Mouse (Mus musculus) spleen, embryonic (tissue): ENCODE measurements around the gene Gm10638.

Experiments
- CTCF ChIA-PET: fragments of 350-600 bp; sonication (Branson Sonifier 250); formaldehyde crosslinking; loops from one replicate; lab custom pipeline; 2022; lab: Charles Lee

The Gm10638 gene

DNA sequence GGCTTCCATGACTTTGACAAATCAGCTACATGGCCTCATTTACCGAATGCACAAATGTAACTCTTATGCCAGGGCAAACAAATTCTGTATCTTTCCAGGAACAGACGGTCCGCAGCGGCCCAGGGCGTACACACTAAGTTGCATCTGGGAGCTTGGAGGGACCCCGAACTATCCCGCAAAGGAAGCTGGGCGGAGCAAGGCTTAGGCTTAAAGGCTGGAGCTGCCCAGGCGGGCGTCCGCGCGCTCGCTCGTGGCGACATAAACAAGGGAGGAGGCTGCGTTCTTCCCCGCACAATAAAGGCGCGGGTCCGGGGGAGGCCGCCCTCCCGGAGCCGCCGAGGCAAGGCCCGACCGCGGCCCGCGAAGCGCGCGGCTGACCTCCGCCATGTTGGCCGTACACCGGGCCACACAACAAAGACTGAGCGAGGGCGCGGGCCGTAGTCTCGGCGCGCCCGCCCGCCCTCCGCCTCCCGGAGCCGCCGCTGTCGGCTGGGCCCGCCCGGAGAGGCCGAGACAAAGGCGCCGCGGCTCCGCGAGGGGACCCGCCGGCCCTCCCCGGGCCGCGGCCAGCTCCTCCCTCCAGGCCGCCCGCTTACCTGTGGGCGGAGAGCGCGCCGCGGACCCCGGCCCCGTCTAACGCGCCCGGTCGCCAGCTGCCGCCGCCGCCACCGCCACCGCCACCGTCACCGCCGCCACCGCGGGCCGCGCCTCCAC is at the start of gene Gm10638, which contains the start of gene Siah1a:
Gene Gm10638 (plus strand): TSS at position 479 of the 714 bp plus-strand sequence.
Gene Siah1a (minus strand): TSS at position 714 of the 714 bp plus-strand sequence.
- CTCF ChIA-PET = no interaction called here

DNA sequence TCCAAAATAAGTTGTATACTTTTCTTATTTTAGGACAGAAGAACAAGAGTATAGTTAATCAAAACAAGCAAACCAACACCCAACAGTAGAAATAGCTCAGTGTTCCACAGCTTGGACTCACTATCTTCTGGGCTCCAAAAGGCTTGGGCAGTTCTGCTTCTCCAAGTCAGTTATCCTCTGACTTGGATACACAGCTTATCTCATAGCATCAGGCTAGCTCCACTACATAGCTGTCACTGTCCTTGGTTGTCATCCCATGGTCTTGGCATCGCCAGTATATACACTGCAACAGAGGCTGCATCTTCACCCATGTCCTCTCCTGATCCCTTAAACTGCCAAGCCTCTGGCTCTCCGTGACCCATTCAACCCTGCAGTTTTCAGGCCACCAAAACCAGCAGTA is 49.8 kb upstream of the Gm10638 start:
- CTCF ChIA-PET = no interaction called here

DNA sequence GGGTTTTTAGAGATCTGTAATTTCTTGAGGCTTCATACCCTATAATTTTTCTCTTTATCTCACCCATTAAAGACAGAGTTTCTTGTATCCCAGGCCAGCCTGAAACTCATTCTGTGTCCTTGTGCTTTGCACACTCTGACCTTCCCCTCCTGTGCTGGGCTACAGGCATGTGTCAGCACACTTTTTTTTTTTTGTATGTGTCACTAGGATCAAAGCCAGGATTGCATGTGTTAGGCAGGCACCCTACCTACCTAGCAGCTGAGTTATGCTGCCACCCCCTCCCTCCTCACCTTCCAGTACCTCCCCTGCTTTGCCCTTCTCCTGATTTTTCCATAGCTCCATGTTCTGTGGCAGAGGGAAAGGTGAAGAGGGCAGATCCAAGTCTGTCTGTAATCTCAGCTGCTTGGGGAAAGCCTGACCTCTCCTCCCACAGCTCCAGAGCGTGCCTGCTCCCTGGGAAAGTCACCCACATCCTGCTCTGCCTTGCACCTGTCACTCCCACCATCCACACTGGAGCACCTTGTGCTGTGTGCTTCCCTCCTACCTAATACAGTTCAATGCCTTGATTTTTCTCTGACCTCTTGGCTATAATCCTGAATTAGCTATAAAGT is 46.6 kb upstream of the Gm10638 start:
- CTCF ChIA-PET = no interaction called here

DNA sequence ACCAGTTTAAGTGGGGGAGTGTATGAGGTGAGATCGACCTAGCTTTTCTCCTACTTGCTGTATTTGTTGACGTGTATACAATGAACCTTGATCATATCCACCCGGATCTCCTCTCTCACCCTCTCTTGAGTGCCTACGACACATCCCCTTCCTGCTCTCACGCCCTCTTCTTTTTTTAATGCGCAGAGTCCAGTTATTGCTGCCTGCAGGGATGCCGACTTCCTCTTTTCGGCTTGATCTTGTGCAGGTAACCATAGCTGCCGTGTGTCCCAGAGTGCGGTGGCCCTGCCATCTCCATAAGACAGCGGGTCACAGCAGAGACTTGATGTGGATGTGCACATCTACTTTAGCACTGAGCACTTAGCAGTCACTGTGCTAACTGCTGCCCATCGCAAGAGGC is 46.0 kb upstream of the Gm10638 start:
- CTCF ChIA-PET = no interaction called here

DNA sequence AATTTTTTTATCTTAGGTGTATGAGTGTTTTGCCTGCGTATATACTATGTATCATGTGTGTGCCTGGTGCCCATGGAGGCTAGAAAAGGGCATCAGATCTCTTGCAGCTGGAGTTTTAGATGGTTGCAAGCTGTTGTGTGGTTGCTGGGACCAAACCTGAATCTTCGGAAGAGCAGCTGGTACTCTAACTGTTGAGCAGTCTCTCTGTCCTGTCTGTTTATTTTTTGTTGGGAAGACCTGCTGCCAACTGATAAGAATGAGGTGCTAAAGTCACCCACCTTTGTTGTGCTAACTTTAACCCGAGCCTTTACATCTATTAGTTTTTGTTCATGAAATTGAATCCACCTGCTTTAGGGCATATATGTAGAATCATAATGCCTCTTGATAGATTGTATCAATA is 43.0 kb upstream of the Gm10638 start:
- CTCF ChIA-PET = no interaction called here

DNA sequence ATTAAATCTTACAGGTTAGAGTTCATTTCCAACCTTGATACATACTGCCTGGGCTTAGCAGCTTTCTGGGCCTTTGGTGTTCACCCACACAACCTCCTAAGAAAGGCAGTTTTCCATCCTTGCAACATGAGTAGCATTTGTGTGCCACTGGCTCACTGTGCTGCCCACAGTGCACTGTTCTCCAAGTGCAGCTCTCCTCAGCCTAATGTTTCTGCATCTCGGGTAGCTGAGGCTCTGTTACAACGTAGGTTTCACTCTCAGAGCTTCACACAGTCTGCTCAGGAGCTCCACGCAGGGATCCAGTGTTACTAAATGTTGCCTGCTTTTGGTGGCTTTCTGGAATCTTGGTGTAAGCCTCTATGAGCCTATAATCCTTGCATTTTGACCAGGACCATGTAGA is 40.2 kb upstream of the Gm10638 start:
- CTCF ChIA-PET = interaction anchor here (1.0 kb wide), 1 partner anchor 14 kb away, joined by 3 read pairs; no protein-coding TSS in a partner anchor

DNA sequence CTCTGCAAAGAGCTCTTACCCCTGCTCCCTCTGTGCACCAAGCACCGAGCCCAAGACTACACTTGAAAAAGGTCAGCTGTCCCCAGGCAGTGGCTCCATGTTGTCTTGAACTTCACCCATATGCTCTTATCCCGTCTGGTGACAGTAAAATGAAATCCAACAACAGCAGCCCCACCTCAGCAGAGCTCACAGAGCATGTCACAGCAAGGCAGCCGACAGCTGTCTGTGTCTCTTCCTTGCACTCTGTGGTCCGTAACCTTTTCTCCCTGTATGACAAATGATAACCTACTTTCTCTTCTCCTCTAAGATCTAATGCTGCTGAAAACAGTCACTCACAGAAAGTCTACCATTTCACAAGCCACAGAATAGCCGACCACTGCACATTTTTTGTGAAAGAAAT is 38.7 kb upstream of the Gm10638 start:
- CTCF ChIA-PET = no interaction called here

DNA sequence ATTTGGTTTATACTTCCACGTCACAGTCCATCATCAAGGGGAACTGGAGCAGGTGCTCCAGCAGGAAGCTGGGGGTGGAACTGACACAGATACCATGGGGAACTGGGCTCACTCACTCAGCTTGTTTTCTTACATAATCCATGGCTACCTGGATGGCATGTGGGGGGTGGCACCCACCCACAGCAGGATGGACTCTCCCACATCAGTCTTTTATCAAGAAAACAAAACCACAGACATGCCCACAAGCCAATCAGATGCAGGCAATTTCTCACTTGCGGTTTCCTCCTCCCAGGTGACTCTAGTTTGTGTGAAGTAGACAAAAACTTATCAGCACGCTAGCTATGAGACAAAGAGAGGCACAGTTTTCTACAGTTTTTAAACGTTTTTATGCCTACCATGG is 37.6 kb upstream of the Gm10638 start:
- CTCF ChIA-PET = no interaction called here

DNA sequence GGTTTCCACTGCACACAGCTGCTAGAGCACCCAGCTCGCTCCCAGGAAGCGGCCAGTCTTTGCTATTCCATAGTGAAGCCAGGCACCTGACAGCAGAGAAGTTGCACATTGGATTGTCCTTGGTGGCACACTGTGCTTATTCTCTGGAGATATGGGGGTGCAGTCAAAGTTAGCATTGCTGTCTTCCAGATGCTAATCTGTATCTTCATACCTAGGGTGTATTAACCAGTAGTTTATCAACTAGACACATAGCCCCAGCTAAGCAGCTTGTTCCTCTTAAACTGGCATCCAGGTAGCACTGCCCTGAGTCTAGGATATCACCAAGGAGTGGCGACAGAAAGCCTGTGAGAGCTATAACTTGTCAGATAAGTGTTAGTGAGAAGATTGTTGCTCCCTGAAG is 32.9 kb upstream of the Gm10638 start:
- CTCF ChIA-PET = no interaction called here

DNA sequence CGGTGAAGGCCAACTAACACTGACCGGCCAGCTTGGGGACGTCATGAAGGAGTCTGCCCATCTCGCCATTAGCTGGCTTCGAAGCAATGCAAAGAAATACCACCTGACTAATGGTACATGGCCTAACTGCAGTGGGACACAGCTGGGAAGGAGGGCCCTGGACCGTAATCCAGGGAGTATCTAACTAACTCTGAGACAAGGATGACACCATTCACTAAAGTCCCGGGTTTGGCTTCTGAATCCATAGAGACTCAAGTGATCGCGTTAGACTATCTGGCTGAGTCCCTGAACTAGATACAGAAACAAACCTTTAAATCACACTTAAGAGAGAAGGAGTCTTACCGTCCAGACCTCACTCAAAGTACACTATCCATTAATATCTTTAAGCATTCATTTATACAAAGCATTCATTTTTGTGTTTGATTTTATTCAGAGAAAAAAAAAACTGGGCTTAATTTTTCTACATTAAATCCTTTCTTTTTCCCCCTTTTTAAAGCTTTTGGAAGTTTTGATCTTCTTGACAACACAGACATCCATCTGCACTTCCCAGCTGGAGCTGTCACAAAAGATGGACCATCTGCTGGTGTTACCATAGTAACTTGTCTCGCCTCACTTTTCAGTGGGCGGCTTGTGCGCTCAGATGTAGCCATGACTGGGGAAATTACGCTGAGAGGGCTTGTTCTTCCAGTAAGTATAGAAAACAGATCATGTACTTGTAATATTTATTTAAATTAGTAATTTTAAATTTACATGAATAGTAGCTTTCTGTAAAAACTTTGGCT is 31.9 kb upstream of the Gm10638 start:
- CTCF ChIA-PET = no interaction called here

DNA sequence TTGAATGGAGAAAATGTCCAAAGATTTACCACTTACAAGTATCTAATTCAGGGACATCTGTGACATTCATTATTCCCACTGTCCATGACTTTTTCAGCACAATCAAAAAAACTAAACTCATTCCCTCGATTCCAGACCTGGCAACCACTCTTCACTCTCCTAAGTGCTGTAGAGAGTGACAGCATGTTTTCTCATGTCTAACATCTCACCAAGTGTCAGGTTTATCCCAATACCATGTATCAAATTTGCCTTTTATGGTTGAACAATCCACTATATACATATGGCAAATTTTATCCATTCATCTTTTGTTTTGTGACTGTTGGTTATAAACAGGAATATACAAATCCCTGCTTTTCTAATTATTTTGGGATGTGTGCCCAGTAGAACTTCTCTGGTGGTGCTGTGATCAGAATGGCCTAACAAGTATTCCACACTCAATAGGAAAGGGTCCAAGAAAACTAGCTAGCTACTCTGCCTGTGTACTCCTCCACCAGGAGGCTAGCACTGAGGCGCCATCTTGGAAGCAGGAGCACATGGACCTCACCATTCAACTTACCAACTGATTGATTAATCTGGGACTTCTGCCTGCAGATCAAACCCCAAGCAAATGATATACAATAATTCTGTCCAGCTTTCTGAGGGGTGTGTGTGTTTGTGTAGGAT is 27.0 kb upstream of the Gm10638 start:
- CTCF ChIA-PET = no interaction called here

DNA sequence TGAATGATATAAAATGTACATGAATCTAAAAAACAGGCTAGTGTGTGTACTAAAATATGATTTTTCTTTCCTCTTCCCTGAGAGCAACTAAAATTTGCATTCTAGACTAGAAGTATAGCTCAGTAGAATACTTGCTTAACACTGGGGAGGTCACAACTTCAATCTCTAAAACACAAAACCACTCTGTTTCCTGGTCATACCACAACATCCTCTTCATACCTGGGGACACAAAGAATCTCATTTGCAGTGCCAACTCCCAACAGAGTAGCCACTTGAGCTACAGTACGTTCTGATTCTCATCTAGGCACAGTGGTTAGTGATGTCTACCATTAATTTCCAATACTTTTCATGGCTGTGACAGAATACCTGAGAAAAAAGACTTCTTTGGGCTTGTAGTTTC is 26.1 kb upstream of the Gm10638 start:
- CTCF ChIA-PET = no interaction called here

DNA sequence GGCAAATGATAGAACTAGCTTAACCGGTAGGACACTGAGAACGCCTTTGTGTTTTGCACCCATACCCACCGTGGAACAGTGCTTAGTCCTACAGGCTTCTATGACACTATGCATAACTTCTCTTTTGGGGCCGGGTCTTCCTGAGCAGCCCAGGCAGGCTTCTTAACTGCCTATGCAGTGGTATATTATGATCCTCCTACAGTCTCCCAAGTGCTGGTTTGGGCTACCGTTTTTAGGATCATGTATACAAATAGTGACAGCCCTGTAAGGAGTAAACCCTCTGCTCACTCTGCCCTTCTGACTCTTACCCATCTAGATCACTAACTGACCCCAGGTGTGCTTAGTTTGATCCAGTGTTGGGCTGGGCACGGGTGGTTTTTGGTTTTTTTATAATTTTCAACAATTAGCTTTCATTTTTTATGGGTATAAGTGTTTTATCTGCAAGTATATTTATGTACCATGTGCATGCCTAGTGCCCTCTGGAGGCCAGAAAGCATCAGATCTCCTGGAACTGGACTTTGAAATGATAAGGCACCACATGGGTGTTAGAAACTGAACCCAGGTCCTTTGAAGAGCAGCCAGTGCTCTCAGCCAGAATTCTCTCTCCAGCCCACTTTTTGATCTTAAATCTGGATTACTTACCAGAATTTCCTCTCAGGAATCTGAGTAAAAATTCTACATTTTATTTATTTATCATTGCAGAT is 24.6 kb upstream of the Gm10638 start:
- CTCF ChIA-PET = no interaction called here

DNA sequence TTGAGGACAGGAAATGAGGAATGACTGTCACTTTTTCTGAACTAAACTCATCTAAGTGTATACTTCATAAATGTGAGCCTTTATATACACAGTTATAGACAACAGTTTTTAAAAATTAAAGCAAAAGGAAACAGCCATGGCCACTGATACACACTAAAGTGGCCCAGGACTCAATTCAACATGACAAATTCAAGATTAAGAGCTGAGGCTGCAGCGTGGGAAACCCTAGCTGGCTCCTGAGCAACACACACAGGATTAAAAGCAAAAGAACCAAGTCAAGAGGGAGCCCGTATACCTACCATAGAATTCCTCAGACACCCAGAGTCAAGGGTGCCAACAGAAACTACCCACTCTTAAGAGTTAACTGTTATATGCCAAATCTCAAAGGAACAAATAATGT is 24.0 kb upstream of the Gm10638 start:
- CTCF ChIA-PET = no interaction called here

DNA sequence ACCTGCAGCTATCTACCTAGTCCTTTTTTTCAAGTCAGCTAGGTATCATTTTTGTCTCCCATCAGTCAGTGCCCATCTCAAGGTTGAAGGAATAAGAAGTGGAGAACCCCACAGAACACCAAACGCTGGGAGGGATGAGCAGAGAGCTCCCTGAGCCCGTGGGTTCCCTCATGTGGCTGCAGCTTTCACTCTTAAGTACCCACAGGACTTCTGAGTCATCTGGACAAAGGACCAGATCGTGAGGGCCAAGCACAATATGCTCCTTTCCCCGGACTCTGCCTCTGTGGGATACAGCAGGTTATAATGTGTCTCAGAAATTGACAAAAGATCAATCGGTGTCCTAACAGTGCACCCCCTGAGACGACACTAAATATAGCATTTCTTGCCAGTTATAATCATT is 18.5 kb upstream of the Gm10638 start:
- CTCF ChIA-PET = interaction anchor here (0.5 kb wide), 1 partner anchor 50 kb away, joined by 3 read pairs; no protein-coding TSS in a partner anchor

DNA sequence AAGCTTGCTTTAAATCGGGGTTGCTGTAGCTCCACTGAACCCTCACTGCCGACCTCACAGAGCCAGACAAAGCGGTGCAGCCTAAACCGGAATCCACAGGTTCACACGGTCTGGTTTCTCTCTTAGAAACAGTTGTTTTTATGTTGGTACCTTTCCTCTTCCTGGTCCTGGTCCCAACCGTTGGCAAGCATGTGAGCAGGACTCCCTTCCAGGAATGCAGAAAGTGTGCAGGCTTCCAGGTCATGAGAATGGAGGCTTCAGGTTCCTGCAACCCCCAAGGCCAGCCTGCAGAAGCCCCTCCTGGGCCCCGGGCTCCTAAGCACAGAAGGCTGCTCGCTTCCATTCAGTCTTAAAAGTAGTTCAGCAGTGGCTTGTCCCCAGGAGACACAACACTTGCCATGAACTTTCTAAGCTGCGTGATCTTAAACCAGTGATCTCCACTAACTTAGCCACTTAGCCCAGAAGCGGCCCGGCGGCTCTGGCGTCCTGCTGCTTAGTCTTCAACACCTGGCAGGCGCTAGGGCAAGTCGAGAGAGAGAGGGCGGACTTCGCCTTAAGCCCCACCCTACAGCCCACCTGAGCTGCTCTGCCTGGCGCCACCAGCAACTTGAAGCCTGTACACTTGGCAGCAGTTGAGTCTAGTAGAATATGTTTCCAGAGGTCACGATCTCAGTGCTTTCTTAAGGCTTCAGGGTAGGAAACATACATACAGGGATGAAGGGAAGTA is 17.1 kb upstream of the Gm10638 start:
- CTCF ChIA-PET = interaction anchor here (0.6 kb wide), 1 partner anchor 51 kb away, joined by 4 read pairs; no protein-coding TSS in a partner anchor

DNA sequence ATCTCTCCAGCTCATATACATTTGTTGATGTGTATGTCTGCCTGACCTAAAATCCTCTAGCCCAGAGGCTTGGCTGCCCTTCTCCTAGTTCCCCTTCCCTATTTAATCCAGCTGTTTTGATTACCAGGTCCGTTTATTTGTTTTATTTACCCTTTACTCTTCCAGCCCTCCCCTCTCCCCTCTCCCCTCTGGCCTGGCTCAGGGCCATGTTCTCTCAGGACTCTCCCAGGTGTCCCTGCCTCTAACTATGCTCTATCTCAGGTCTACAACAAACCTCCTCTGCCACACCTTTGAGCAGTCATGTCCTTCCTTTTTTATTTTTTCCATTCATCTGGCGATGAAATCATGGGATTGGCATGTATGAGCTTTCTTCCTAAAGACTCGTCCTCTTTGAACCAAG is 15.2 kb upstream of the Gm10638 start:
- CTCF ChIA-PET = no interaction called here

DNA sequence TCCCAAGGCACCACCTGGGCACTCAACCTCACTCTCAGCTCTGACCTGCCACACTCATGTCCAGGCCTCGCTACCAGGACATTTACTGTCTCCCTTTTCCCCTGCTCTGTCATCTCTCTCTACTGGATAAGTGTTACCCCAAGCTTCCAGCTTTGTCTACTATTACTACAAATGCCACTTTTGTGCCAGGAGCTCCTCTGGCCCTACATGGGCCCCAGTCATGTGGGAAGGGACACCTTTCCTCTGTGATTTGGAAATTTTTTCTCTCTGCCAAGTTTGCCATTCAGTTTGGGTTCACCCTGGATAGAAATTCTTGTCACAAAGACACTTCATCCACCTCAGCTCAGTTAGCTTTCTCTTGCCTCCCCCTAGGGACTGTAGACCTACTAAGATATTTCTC is 14.6 kb upstream of the Gm10638 start:
- CTCF ChIA-PET = interaction anchor here (0.7 kb wide), 1 partner anchor 43 kb away, joined by 5 read pairs; no protein-coding TSS in a partner anchor

DNA sequence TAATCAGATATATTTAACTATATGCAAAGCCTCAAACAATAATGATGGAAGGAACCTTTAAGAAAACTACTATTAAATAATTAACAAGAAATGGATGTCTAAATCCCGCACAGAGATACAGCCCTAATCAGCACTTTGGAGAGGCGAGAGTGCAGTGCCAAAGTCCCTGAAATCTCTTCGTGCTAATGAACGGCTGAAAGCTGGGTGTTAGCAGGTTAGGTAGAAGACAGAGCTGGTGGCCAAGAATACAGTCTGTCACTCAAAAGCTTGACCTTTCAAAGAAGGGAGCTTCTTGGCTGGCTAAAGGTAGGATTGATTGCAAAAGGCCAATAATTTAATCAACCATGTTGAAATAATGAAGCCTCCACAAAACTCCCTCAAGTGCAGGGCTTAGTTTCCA is 11.3 kb upstream of the Gm10638 start:
- CTCF ChIA-PET = no interaction called here

DNA sequence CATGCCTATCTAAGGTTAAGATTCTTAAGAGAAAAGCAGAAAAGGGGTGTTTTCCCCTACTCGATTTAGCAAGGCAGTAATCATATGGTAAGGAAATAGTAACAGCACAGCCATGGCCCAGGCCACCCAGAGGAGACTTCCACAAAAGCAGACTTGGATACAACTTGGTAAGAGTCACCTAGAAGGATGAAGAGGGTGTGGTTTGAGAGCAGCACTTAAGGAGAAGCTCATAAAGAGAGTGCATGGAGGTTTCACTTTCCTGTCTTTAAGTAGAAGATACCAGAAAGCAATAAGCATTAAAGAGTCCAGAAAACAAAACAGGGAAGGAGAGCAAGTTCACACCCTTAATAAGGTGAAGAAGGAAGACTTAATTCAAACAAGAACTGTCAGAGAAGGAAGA is 10.5 kb upstream of the Gm10638 start:
- CTCF ChIA-PET = no interaction called here
